Mouse (Mus musculus): ENCODE measurements around the gene Ostm1. TPM values are rescaled to one million over a fixed set of nuclear protein-coding genes. Genes with fewer than 3 reads are reported as not detected.

The Ostm1 gene
- polyA plus RNA-seq, 1 experiment from 2014 or later, result 57.1 TPM

DNA sequence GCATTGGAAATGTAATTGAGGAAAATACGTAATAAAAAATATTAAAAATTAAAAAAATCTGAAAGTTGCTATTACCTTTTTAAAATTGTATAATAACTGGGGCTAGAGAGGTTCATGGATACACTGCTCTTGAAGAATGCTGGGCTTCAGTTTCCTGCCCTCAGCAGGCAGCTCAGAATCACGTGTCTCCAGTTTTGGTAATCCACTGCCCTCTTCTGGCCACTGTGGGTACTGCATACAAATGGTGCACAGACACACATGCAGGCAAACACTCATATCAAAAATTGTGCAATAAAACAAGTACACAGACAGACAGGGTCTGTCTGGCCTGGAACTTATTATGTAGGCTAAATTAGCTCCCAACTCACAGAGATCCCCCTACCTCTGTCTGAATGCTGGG lies 21.3 kb downstream of the Ostm1 start:
- WGBS, result 83% methylated on average over 2 of the region's 2 CpGs
- peaks cover 12% of the 10 kb centered on the region; the same call in 1 of the 2 replicates for H3K9me3 ChIP-seq (replicated peaks)
- no peak overlapping the region for H3K4me3 ChIP-seq
- no peak overlapping the region for H3K9ac ChIP-seq
- no peaks in the 10 kb centered on the region for H3K27me3 ChIP-seq
- H3K4me1 ChIP-seq, result no peaks in the 10 kb centered on the region; the same call in 1 of the 2 replicates
- H3K4me2 ChIP-seq, result no peak overlapping the region
- H3K36me3 ChIP-seq (ENCODE audit: poor library complexity, severe bottlenecking), result peaks cover 8% of the 10 kb centered on the region; the same call in 1 of the 2 replicates
- no peak for ATAC-seq
- H3K27ac ChIP-seq, result no peak overlapping the region

GRCm38 (mm10) chr10:42606757-42607156 lies 23.1 kb downstream of the Ostm1 start:
- H3K4me3 ChIP-seq, result no peak overlapping the region
- no peak overlapping the region for H3K4me2 ChIP-seq
- no peak overlapping the region for H3K27ac ChIP-seq
- H3K4me1 ChIP-seq, result no peaks in the 10 kb centered on the region; the same call in 1 of the 2 replicates
- no peak overlapping the region for H3K9ac ChIP-seq
- peaks cover 5% of the 10 kb centered on the region; the same call in 1 of the 2 replicates for H3K36me3 ChIP-seq (ENCODE audit: poor library complexity, severe bottlenecking)
- H3K27me3 ChIP-seq, result no peaks in the 10 kb centered on the region
- 85% methylated on average over 4 of the region's 4 CpGs for WGBS
- H3K9me3 ChIP-seq (replicated peaks), result peaks cover 12% of the 10 kb centered on the region; the same call in 1 of the 2 replicates
- ATAC-seq, result no peak

DNA sequence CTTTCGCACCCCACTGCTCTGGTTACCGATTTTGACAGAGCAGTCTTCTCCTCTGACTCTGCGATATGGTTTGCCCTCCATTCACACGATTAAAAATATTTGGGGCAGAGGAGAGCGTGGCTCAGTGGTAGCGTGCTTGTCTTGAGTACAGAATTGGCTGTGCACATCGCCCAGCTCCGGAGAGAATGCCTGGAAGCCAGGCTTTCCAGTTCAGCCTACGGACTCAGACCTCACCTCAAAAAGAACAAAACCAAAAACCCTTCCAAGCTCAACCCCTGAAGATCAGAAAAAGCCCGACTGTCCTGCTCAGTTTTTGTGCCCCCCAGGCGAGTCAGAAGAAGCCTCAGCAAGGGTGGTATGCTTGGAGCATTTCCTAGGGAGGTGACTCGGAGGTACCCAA lies 29.5 kb downstream of the Ostm1 start:
- Histone ChIP-seq H3K4me1 (peaks cover 34% of the 10 kb centered on the region), H3K4me3 (no peak overlapping the region), H3K9me3 (replicated peaks) (no peaks in the 10 kb centered on the region), H3K9ac (peak overlapping the region; percentile 50), H3K36me3 (ENCODE audit: poor library complexity, severe bottlenecking) (no peaks in the 10 kb centered on the region), H3K27me3 (no peaks in the 10 kb centered on the region), H3K27ac (peak overlapping the region; percentile 74), H3K4me2 (peak overlapping the region; percentile 73)
- no peak for ATAC-seq
- WGBS, result 7% methylated on average over 12 of the region's 12 CpGs

DNA sequence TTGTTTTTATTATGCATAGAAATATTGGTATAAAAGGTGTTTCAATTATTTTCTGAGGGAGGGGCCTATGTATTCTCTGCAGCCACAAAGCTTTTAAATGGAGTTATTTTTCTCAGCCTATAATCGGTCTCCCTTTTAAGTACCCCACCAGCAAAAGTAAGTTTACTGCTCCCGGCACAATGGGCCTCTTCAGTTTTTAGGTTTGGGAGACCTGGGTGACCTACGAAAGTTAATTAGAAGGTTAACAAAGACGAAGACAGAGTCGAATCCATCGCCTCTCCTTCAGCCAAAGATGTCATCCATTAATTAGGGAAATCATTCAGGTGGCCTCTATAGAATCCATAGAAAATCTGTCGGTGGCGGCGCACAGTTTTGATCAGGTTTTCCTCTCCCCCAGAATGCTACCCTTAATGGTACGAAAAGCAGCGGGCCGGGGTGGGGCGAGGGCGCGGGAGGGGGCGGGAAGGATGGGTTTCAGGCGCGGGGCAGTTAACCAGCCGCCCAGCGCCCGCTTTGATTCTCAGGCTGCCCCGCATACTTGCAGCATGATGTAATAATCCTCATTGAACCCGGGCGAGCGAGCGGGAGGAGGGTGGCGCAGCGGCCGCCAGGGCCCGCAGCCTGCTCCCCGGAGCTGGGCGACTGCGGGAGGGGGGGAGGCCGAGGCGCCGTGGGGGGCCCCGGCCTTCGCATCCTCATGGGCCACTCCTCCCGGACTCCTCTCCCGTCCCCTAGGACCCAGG lies 30.2 kb downstream of the Ostm1 start:
- Histone ChIP-seq H3K36me3 (ENCODE audit: poor library complexity, severe bottlenecking) (no peaks in the 10 kb centered on the region), H3K4me3 (peak overlapping the region; percentile 39), H3K4me2 (peak overlapping the region; percentile 73), H3K27ac (peak overlapping the region; percentile 74), H3K9ac (peak overlapping the region; percentile 61), H3K27me3 (no peaks in the 10 kb centered on the region), H3K4me1 (peaks cover 41% of the 10 kb centered on the region), H3K9me3 (replicated peaks) (no peaks in the 10 kb centered on the region)
- ATAC-seq, result peak; percentile 89
- under 1% methylated on average over 27 of the region's 40 CpGs for WGBS

GRCm38 (mm10) chr10:42614766-42615165 lies 31.1 kb downstream of the Ostm1 start:
- H3K9ac ChIP-seq, result no peak overlapping the region
- H3K9me3 ChIP-seq (replicated peaks), result no peaks in the 10 kb centered on the region
- H3K4me3 ChIP-seq, result no peak overlapping the region
- peaks cover 46% of the 10 kb centered on the region for H3K4me1 ChIP-seq
- ATAC-seq, result no peak
- peaks cover 5% of the 10 kb centered on the region; the same call in 1 of the 2 replicates for H3K27me3 ChIP-seq
- no peak overlapping the region for H3K27ac ChIP-seq
- 23% methylated on average over 9 of the region's 9 CpGs for WGBS
- no peaks in the 10 kb centered on the region for H3K36me3 ChIP-seq (ENCODE audit: poor library complexity, severe bottlenecking)
- H3K4me2 ChIP-seq, result peak overlapping the region; percentile 73

GRCm38 (mm10) chr10:42618291-42618690 lies 34.7 kb downstream of the Ostm1 start:
- no peak overlapping the region for H3K4me2 ChIP-seq
- ATAC-seq, result no peak
- no peaks in the 10 kb centered on the region for H3K36me3 ChIP-seq (ENCODE audit: poor library complexity, severe bottlenecking)
- H3K4me3 ChIP-seq, result no peak overlapping the region
- peaks cover 5% of the 10 kb centered on the region; the same call in 1 of the 2 replicates for H3K27me3 ChIP-seq
- H3K9me3 ChIP-seq (replicated peaks), result no peaks in the 10 kb centered on the region
- peaks cover 42% of the 10 kb centered on the region for H3K4me1 ChIP-seq
- no peak overlapping the region for H3K9ac ChIP-seq
- 12% methylated on average over 2 of the region's 2 CpGs for WGBS
- no peak overlapping the region for H3K27ac ChIP-seq

- Histone ChIP-seq H3K4me3 (no peak overlapping the region), H3K4me1 (peaks cover 24% of the 10 kb centered on the region), H3K9ac (no peak overlapping the region), H3K36me3 (ENCODE audit: poor library complexity, severe bottlenecking) (no peaks in the 10 kb centered on the region), H3K27me3 (peaks cover 11% of the 10 kb centered on the region; the same call in 1 of the 2 replicates), H3K27ac (no peak overlapping the region), H3K9me3 (replicated peaks) (no peaks in the 10 kb centered on the region), H3K4me2 (no peak overlapping the region)
- ATAC-seq, result no peak
- WGBS, result 87% methylated on average over 2 of the region's 2 CpGs
Observed at GRCm38 (mm10) chr10:42625907-42626306, 42.3 kb downstream of the Ostm1 start.

- peak overlapping the region; percentile 75 for H3K4me2 ChIP-seq
- H3K27me3 ChIP-seq, result peaks cover 22% of the 10 kb centered on the region
- H3K27ac ChIP-seq, result peak overlapping the region; percentile 96
- H3K36me3 ChIP-seq (ENCODE audit: poor library complexity, severe bottlenecking), result no peaks in the 10 kb centered on the region
- no peak overlapping the region for H3K4me3 ChIP-seq
- peaks cover 73% of the 10 kb centered on the region for H3K4me1 ChIP-seq
- peak overlapping the region; percentile 16; the same call in 1 of the 2 replicates for H3K9ac ChIP-seq
- H3K9me3 ChIP-seq (replicated peaks), result no peaks in the 10 kb centered on the region
- 1% methylated on average over 19 of the region's 19 CpGs for WGBS
- peak; percentile 61; the same call in 1 of the 2 replicates for ATAC-seq
Observed at GRCm38 (mm10) chr10:42630596-42631355, 47.2 kb downstream of the Ostm1 start.

DNA sequence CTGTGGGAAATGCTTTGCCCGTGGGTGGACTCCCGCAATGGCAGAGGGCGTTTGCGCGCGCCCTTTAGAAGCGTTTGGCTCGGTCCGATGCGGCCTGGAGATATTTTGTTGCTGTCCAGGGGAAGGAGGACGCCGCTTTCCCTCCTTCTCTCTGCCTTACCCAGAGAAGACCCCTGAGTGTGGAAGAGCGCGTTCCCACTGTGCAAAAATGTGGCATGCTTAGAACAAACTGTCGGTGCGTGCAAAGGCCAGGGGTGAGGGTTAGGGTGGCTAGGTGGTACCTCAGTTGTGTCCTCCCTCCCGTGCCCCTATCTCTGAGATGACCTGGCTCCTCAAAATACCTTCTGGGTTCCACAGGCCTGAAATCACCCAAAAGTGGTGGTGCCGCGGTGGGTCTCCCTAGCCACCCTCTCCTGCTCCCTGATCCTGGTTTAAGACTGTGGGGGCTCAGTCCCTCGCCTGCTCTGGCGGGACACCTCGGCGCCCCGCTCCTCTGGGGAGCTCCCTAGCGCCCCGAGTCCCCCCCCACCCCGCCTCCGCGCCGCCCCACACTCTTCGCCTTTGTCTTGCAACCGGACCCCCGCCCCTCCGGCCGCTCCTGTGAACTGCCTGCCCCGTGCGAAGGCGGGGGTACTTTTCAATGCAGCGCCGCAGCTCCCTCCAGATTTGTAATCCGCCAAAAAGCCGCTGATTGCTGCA lies 48.3 kb downstream of the Ostm1 start:
- Histone ChIP-seq H3K27me3 (peaks cover 25% of the 10 kb centered on the region), H3K9ac (peak overlapping the region; percentile 68), H3K36me3 (ENCODE audit: poor library complexity, severe bottlenecking) (no peaks in the 10 kb centered on the region), H3K4me3 (peak overlapping the region; percentile 40), H3K9me3 (replicated peaks) (no peaks in the 10 kb centered on the region), H3K4me2 (peak overlapping the region; percentile 75), H3K27ac (peak overlapping the region; percentile 96), H3K4me1 (peaks cover 84% of the 10 kb centered on the region)
- WGBS, result 2% methylated on average over 42 of the region's 42 CpGs
- peak; percentile 23; the same call in 1 of the 2 replicates for ATAC-seq

DNA sequence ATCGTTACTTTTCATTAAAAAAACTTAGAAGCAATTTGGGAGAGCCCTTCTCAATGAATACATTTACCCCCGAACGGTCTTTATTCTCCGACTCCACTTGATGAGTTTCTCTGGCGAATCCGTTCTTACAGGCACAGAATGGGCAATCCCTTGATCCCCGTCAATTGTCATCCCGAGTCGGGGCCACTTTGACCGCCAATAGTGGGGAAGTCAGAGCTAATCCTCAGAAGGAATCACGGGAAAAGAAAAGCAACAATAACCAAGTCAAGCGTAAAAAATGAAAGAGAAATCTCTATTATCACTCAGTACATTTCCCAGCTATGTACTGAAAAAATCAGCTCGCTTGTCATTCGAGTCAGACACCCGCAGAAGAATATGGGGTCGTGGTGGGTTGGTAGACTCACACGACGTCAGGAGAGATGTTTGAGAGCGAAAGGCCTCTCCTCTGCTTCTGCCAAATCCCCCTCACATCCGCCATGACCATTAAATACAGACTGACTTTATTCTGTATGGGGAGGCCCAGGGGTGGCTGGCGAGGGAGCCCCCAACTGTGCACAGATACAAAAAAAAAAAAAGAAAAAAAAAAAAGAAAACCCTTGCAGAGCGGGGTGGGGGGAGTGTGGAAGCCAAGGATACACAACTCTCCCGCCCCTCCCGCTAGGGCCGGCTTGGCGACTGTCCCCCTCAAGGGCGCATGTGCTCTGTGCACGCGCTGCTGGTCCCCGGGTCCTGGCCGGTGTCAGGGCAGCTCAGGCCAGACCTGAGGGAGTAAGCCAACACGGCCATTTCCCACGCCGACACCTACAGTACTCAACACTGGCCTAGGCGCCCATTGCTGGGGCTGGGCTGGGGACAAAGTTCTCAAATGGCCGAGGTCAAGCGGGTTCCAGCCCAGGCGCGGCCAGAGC lies 49.1 kb downstream of the Ostm1 start:
- Histone ChIP-seq H3K4me1 (peaks cover 89% of the 10 kb centered on the region), H3K9ac (peak overlapping the region; percentile 68), H3K27ac (peak overlapping the region; percentile 96), H3K4me2 (peak overlapping the region; percentile 75), H3K9me3 (replicated peaks) (no peaks in the 10 kb centered on the region), H3K36me3 (ENCODE audit: poor library complexity, severe bottlenecking) (no peaks in the 10 kb centered on the region), H3K4me3 (peak overlapping the region; percentile 40), H3K27me3 (peaks cover 31% of the 10 kb centered on the region)
- no peak for ATAC-seq
- 3% methylated on average over 39 of the region's 39 CpGs for WGBS

Measured in forebrain, embryonic 13.5 days (tissue).